Mouse (Mus musculus) layer of hippocampus, adult 11-12 months (tissue): Measurements from ENCODE around the gene Pde7b.

Experiments used
- DNase-seq: peaks from one replicate; pipeline ENCODE4 v3.0.0; 2022; ENCODE audit warnings: low spot score

Gene Pde7b

DNA sequence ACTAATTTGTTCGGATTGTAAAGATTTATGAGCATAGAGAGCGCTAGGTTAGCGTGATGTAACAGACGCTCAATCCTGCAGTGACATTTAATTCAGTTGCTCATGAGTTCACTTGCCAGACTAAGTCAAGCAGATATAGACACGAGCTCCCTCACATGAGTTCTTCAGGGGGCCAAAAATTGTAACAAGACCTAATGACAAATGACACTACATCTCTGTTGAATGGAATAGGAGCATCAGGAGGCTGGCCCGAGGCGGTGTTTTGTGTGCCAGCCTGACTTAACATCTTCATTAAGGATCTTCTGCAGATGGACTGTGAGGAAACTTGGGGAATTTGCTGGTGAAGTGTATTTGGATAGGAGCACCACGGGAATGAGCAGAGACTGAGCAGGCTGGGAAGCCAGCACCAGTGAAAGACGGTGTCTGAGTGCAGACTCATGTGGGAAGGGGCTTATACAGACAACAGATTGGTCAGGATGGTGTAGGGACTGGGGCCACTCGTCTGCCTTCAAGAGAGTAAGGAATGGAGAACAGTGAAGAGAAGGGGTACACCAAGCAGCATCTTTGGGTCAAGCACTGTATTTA lies 303.5 kb downstream of the Pde7b start:
- DNase-seq: no peak

DNA sequence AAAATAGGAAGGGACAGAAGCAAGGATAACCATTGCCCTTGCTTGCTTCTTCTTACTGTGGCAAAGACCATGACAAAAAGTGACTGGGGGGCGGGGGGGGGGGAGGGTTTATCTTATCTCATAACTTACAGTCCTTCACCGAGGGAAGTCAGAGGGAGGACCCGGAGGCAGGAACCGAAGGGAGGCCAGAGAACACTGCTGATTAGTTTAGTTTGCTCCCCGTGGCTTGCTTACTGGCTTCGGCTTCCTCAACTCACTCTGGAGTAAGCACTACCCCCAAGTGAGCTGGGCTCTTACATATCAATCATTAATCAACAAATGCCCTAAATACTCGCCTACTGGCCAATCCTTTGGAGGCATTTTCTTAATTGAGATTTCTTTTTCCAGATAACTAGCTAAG lies 304.6 kb downstream of the Pde7b start:
- DNase-seq: no peak

DNA sequence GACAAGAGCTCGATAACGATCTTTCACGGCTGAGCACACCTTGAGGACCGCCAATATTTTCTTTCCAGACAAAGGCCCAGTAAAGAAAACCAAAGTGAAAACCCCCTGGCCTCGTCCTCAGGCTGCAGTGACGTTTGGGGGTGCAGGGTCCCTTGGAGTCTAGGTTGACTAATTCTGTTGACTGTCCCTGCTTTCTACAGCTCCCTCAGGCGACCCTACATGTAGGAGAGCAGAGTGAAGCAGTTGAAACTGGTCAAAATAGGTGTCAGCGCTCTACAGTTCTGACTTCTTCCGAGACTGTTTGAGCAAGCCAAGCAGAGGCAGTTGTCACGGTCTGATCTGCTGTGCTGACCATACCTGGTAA lies 306.0 kb downstream of the Pde7b start:
- DNase-seq: no peak

GRCm38 (mm10) chr10:20418202-20418855 lies 306.5 kb downstream of the Pde7b start:
- no peak for DNase-seq

DNA sequence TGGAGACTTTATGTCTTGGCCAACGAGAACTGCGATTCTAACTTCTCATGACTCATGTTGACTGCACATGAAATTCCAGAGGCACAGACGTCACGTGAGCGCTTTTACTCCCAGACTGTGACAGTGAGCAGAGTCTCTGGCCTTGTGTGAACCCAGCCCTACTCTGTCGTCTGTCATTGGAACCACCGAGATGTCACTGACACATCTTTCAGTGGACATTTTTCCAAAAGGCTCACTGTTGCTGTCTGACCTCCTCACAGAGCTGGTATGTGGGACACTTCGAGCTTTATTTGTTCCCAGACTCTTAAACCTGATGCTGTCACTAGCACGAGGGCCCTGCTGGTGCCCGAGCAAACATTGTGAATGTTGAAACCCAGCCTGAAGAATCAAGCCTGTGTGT lies 315.7 kb downstream of the Pde7b start:
- no peak for DNase-seq

- no peak for DNase-seq
Observed at GRCm38 (mm10) chr10:20408336-20408735, 316.5 kb downstream of the Pde7b start.

DNA sequence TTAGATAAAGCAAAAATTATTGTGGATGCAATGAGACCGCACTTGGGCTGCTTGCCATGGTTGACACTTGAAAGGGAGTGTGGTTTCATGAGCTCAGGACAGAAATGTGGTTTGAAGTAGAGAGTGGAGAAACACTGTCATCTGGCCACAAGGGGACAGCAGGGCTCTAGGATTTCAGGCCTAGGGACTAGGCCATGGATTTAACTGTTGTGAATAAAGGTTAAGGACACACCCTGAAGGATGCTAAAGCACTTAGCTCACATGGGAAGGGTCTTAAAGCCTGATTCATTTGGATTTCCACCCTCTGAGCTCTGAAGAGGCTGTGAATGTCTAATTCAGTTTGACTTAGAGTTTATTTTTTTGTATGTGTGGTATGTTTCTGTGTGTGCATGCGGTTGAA lies 319.4 kb downstream of the Pde7b start:
- peak; percentile 46 for DNase-seq

GRCm38 (mm10) chr10:20402941-20403340 lies 321.9 kb downstream of the Pde7b start:
- no peak for DNase-seq

DNA sequence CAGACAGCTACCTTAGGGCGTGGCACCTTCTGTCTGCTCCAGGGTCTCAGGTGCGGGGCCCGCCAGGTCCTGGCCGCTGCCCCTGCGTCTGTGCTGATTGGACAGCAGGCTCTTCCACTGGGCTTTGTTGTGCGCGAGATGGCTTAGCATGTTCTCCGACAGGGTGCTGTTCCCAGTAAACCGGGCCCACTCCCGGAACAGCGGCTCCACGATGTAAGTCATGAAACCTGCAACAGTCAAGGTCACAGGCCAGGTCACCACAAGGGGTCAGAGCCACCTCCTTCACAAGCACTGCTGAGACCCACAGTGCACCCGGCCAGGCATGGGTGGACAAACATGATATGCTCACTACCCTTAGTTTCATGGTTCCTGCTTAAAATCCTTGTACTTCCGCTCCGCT lies 324.5 kb downstream of the Pde7b start:
- no peak for DNase-seq

DNA sequence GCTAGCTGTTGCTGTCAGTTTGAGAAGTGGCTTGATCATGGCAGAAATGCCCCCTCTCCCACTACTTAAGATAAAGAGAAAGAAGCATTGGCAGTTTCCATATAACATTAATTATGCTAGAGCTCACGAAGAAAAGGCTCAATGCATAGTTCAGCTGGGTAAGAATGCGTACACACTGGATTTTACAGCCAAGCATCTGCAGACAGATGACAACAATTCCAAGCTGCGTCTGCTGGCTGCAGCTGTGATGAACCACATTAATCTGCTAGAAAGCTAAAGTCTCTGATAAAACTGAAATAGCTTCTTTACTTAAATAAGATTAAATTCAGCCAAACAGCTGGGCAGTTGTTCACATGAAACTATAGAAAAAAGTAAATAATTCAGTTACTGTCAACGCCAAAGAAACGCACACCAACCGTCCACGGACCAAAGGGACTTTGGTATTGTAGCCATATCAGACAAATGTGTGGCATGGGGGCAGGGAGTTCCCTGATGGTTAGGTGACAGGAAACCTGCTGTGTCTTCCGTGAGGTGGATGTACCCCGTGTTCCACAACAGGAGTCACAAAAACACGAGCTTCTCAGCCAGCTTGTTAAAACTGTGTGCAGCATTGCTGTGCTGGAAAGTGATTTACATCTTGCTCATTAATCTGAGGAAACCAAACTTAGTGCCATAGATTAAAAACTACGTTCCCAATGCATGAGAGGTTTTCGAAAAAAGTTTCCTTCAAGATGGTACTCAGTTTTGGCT lies 326.1 kb downstream of the Pde7b start:
- no peak for DNase-seq

GRCm38 (mm10) chr10:20398224-20398623 lies 326.7 kb downstream of the Pde7b start:
- no peak for DNase-seq

DNA sequence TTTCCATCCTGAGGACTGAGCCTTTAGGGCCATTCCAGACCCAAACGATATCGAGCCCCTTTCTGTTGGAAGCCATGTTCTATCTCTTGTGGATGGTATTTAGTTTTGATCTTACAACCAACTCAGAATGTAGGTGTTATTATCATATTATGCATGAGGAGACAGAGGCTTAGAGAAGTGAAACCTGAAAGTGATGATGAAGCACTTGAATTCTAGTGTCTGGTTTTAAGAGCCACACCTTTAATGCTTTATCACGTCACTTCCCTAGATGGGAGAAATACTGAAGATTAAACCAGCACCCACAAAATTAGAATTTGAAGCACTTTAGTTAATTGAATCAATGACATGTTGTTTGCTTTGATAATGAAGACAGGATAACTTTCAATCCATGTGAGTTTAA lies 329.1 kb downstream of the Pde7b start:
- DNase-seq: no peak

DNA sequence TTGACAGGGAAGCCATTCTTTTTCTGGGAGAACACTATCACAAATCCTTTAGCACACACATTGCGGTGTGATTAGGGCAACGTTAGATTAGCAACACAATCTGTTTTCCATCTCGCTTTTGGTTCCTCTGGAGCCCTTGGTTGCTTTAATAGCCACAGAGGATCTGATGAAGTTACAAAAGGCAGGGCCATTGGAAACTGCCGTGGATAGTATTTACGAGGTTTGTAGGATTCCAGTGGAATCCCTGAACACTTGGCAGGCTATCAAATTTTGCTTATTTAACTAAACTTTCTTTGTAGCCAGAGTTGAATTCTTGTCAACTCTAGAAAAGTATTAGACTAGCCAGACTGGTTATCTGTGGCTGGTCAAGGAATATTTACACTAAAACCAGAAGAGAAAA lies 330.1 kb downstream of the Pde7b start:
- DNase-seq: no peak

- no peak for DNase-seq
Observed at GRCm38 (mm10) chr10:20390568-20390967, 334.3 kb downstream of the Pde7b start.

GRCm38 (mm10) chr10:20382807-20383419 lies 342.0 kb downstream of the Pde7b start:
- no peak for DNase-seq

DNA sequence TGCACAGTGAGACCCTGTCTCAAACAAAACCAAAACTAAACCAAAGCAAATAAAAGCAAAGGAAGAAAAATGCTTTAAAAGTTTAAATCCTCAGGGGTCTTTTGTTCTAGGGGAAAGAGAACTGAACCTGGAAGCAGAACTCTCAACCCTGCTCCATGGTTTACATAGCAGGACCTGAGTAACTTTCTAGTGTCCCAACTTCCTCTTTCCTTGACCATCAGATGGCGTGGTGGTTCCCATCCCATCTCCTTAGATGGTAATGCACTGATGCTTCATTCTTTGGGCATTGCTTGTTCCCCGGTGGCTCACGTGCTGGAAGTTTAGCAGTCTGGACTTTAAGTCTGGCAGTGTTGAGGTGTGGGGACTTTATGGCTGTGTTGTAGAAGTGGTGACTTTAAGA lies 343.5 kb downstream of the Pde7b start:
- DNase-seq: no peak

DNA sequence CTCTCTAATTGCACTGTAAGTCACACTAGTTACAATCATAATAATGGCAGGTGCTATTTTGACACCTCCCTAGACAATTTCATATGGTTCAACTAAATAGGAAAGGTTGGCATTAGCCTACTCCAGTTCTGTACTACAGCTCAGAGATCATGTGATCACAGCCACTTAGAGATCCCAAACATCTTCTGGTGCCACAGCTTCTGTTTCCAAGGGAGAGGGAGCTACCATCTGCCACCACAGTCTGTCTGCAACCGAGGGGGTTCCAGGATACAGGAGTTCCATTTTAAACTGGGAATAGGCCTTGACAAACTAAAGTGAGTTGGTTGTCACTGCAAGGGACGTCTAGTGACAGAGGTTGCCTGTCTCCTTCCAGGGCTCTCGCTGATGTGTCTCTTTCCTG lies 344.1 kb downstream of the Pde7b start:
- DNase-seq: peak; percentile 81

GRCm38 (mm10) chr10:20379071-20379735 lies 345.7 kb downstream of the Pde7b start:
- DNase-seq: peak; percentile 46

DNA sequence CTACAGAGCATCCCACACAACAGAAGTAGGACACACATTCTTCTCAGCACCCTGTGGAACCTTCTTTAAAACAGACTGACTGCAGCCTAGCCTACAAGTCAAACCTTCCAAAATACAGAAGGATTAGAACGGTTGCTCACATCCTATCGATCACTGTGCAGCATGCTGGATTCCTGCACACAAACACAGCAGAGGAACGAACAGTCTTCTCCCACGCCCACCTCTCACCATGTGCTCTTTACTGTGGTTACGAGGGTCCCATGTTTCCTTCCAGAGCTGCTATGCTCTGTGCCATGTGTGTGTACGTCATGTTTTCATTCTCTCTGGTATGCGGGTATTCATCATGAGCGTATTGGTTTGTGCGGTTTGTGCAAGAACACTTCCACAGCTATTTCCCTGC lies 347.3 kb downstream of the Pde7b start:
- DNase-seq: peak; percentile 50

DNA sequence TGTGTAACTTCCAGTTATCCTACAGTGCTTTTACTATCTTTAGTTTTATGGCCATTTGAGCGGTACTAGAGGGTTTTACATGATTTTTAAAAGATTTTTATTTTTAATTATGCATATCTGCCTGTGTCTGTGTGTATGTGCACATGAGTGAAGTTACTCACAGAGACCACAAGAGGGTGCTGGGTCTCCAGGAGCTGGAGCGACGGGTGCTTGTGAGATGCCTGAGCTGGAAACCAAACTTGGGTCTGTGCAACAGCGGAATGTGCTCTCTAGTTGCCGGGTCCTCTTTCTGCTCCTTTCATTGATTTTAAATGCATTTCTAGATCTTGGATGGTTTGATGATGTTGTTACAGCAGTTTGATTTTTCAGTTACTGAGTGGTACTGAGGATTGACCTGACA lies 352.8 kb downstream of the Pde7b start:
- DNase-seq: no peak

- DNase-seq: no peak
Observed at GRCm38 (mm10) chr10:20362450-20363118, 362.3 kb downstream of the Pde7b start.
